Mouse (Mus musculus): ENCODE data around the gene Pianp.

The Pianp gene

GRCm38 (mm10) chr6:124996551-124997501 lies at the start of gene Pianp:
Gene Pianp, plus strand, starts transcription at chr6:124996694.
- DNase-seq (ENCODE audit: low read depth, low spot score): peak; percentile 84

- no peak for DNase-seq (ENCODE audit: low read depth, low spot score)
Measured at GRCm38 (mm10) chr6:124953991-124954715, 42.3 kb upstream of the Pianp start.

DNA sequence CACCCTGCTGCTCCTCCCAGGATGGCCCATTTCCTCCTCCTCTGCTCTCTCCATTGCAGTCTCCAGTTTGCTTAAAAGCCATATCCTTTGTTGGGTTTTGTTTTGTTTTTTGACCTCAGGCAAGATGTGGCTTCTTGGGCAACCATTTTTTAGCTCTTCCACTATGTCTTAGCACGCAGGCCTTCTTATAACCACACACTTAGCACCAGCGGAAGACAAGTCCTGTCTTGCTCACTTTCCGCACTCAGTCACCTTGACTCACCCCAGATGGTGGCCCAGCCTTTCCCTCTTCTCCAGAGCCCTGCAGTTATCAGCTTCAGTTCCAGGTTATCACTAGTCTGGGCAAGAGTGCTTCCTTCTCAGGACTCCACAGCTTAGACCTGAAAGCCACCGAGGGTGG lies 41.3 kb upstream of the Pianp start:
- no peak for DNase-seq (ENCODE audit: low read depth, low spot score)

DNA sequence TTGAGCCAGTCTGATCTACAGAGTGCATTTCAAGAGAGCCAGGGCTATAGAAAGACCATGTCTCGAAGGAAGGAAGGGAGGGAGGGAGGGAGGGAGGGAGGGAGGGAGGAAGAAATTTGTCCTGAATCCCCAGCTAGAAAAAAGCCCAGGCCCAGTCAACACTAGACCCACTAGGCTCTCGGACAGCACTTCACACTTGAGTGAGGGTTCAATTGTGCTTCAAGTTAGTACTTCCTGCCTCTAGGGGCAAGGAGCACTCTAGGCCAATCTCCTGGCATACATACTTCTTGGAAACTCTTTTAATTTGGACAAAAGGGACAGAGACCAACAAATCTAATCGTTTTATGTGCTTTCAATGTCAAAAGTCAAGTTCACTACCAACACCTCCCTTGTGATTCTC lies 38.4 kb upstream of the Pianp start:
- no peak for DNase-seq (ENCODE audit: low read depth, low spot score)

DNA sequence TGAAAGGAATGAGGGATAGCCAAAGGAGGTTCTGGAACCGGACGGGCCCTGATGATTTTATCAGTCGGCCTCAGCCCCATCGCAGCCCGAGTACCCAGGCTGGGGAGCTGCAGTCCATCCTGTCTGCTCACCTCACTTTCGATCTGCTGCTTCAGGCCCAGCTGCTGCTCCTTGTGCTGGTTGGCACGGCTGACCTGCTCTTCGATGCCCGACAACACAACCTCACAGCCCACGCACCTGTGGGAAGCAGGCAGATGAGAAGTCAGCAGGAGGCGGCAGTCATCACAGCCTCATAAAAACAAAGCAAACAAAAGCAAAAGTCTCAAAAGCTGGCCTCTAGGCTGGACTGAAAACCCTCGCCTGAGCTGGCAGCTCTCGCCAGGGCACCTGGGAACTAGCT lies 36.5 kb upstream of the Pianp start:
- no peak for DNase-seq (ENCODE audit: low read depth, low spot score)

GRCm38 (mm10) chr6:124961021-124961420 lies 35.5 kb upstream of the Pianp start:
- no peak for DNase-seq (ENCODE audit: low read depth, low spot score)

DNA sequence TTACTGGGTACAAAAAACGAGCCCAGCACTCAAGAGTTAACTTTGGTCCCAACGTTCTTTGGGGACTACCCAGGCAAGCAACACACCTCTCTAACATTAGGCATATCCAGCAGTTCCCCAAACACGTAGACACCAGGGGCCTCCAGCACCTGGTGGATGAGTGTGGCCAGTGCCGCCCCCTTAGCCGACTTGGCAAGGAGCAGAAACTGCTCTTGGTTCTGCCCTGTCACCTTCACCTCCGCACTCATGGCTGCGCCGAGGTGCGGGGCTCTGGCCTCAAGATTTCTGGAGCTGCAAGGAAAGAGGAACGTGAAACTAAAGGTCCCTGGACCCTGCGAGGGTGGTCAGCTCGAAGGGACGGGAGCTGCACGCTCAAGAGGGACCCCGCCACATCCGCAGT lies 31.9 kb upstream of the Pianp start:
- DNase-seq (ENCODE audit: low read depth, low spot score): no peak

GRCm38 (mm10) chr6:124965088-124965719 lies 31.3 kb upstream of the Pianp start, which contains the start of gene Cops7a:
Gene Cops7a, minus strand, starts transcription at chr6:124965538.
- DNase-seq (ENCODE audit: low read depth, low spot score): peak; percentile 96

- DNase-seq (ENCODE audit: low read depth, low spot score): peak; percentile 62
Measured at GRCm38 (mm10) chr6:124965747-124966146, 30.7 kb upstream of the Pianp start.

DNA sequence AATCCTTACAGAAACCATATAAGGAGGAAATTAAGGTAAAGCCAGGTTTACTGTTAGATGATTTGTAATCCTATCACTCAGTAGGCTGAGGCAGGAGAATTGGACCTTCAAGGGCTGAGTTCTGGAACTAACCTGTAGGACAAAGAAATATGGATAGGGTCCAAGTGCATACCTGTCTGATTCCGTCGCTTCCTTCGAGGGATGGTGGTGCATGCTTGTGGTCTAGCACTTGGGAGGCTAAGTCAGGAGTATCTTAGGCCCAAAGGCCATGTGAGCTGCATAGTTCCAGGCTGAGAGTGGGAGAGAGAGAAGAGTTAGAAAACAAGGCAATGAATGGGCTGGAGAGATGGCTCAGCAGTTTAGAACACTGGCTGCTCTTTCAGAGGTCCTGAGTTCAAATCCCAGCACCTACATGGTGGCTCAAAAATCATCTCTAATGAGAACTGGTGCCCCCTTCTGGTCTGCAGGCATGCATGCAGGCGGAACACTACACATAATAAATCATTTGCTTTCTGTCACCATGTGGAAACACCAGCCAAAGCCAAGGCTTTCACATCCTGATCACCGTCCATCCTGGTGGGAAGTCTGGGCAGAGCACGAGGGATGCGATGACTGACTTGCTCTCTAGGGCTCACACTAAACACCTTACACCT lies 29.9 kb upstream of the Pianp start:
- DNase-seq (ENCODE audit: low read depth, low spot score): peak; percentile 69

DNA sequence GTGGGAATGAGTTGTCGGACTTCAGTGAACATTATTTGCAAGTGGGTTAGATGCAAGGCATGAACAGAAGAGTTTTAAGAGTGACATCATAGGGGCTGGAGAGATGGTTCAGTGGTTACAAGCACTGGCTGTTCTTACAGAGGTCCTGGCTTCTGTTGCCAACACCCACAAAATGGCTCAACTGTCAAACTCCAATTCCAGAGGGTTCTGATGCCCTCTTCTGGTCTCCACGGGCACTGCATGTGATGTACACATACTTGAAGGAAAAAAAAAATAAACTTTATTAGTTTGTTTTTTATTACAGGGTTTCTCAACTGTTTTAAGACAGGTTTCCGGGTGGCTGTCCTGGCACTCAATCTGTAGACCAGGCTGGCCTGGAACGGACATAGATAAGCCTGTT lies 28.7 kb upstream of the Pianp start:
- peak; percentile 77 for DNase-seq (ENCODE audit: low read depth, low spot score)

DNA sequence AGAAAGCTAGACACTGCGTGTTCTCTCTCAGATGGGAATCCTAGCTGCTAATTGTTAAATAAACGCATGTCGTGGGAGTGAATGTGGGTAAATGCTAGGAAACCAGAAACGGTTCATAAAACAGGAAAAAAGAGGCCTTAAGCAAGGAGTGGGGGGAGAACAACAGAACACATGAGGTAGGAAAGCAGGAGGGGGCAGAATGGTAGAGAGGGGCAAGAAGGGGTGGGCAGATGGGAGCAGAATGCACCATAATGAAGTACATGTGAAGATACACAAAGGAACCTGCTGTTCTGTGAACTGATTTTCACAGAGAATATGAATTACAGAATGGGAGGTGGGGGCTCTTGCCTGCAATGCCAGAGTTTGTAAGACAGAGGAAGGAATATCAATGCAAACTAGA lies 4.3 kb upstream of the Pianp start:
- no peak for DNase-seq (ENCODE audit: low read depth, low spot score)

- no peak for DNase-seq (ENCODE audit: low read depth, low spot score)
Measured at GRCm38 (mm10) chr6:124993365-124993764, 3.1 kb upstream of the Pianp start.

- no peak for DNase-seq (ENCODE audit: low read depth, low spot score)
Measured at GRCm38 (mm10) chr6:124993876-124994275, 2.6 kb upstream of the Pianp start.

DNA sequence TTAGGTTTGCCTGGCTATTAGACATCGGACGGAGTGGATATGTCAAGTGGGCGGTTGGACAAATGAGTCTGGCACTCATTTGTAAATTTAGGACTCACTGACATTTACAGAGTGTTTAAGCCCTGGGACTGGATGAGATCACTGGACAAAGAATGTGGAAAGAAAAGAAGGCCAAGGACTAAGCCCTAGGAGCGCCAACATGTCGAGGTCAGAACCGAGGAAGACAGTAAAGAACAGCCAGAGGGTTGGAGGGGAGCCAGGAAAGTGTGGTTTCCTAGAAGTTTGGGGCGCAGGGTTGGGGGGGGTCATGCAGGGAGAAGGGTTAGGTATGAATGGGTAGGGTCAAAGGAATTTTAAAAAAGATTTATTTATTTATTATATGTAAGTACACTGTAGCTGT lies 1.2 kb upstream of the Pianp start:
- no peak for DNase-seq (ENCODE audit: low read depth, low spot score)

GRCm38 (mm10) chr6:124995831-124996403 lies 577 bp upstream of the Pianp start:
- no peak for DNase-seq (ENCODE audit: low read depth, low spot score)

GRCm38 (mm10) chr6:124998066-124998465 lies 1.6 kb downstream of the Pianp start:
- no peak for DNase-seq (ENCODE audit: low read depth, low spot score)

GRCm38 (mm10) chr6:124999091-124999490 lies 2.6 kb downstream of the Pianp start:
- no peak for DNase-seq (ENCODE audit: low read depth, low spot score)

- DNase-seq (ENCODE audit: low read depth, low spot score): no peak
Measured at GRCm38 (mm10) chr6:124999546-124999945, 3.1 kb downstream of the Pianp start.

- no peak for DNase-seq (ENCODE audit: low read depth, low spot score)
Measured at GRCm38 (mm10) chr6:125003706-125004105, 7.2 kb downstream of the Pianp start.

GRCm38 (mm10) chr6:125005086-125005485 lies 8.6 kb downstream of the Pianp start:
- DNase-seq (ENCODE audit: low read depth, low spot score): no peak

Measured in CD4-positive, CD25-positive, alpha-beta regulatory T cell, adult 2 months (primary cell).